Mouse (Mus musculus) G1E (cell line): ENCODE measurements around the gene Ttll6. TPM values are rescaled to one million over a fixed set of nuclear protein-coding genes. Genes with fewer than 3 reads are reported as not detected.

Source experiments
- ATAC-seq: 2 replicates; pipeline ENCODE4 v1.8.0; 2016; ENCODE audit warnings: mild to moderate bottlenecking; ENCODE audit not compliant: insufficient number of reproducible peaks, poor library complexity, low FRiP score, severe bottlenecking; ENCODE audit errors: extremely low read depth
- DNase-seq: peaks from one replicate; pipeline ENCODE4 v3.0.0; 2012; ENCODE audit warnings: low spot score
- H3K27me3 ChIP-seq: 2 replicates; pipeline ENCODE4 v1.6.1; 2012; ENCODE audit warnings: mild to moderate bottlenecking, low read length, inconsistent platforms; ENCODE audit not compliant: insufficient read depth
- H3K36me3 ChIP-seq: replicated peaks from 2 replicates; pipeline ENCODE3; 2012; ENCODE audit warnings: mild to moderate bottlenecking, inconsistent platforms
- H3K4me1 ChIP-seq: 2 replicates; pipeline ENCODE4 v1.6.1; 2012; ENCODE audit warnings: low read depth, low read length, inconsistent platforms, mixed read lengths; ENCODE audit not compliant: insufficient read depth
- H3K4me3 ChIP-seq: 2 replicates; pipeline ENCODE4 v1.5.1; 2012; ENCODE audit warnings: low read depth, mild to moderate bottlenecking, inconsistent platforms, low read length, moderate library complexity, mixed read lengths
- H3K9me3 ChIP-seq: replicated peaks from 2 replicates; pipeline ENCODE4 v1.6.1; 2012; ENCODE audit warnings: inconsistent platforms
- CTCF ChIP-seq: IDR thresholded peaks from 2 replicates; pipeline ENCODE4 v1.5.1; 2012; ENCODE audit warnings: low read depth, low read length, inconsistent platforms, mixed read lengths
- GATA1 ChIP-seq: IDR thresholded peaks from 2 replicates; pipeline ENCODE4 v1.6.1; 2012; ENCODE audit warnings: borderline replicate concordance, low read length, inconsistent platforms, mixed read lengths
- GATA2 ChIP-seq: IDR thresholded peaks from 2 replicates; pipeline ENCODE4 v1.6.1; 2012; ENCODE audit warnings: low read depth, low read length, inconsistent platforms, borderline replicate concordance
- POLR2AphosphoS5 ChIP-seq: IDR thresholded peaks from 2 replicates; pipeline ENCODE4 v1.6.1; 2012; ENCODE audit warnings: low read depth, low read length, inconsistent platforms; ENCODE audit not compliant: insufficient replicate concordance
- TAL1 ChIP-seq: conservative IDR thresholded peaks from 2 replicates; pipeline ENCODE4 v1.6.1; 2012; ENCODE audit warnings: low read depth, low read length, inconsistent platforms, mixed read lengths
- polyA plus RNA-seq: library from polyadenylated mRNA; stranded (reverse); fragments of >175 nt; gene quantifications from 2 replicates; pipeline ENCODE4 v1.2.3, GENCODE M21; 2012
- total RNA-seq, 2 experiments: library from RNA; stranded (forward) in 1 of 2; stranded (reverse) in 1 of 2; fragments of 200-1000 nt in 1 of 2; fragments of >200 nt in 1 of 2; fragmentation: Nextera tagmentation in 1 of 2; gene quantifications; 2 replicates each; pipeline ENCODE4 v1.2.3; 2014 to 2017

Gene Ttll6
- total and polyA plus RNA-seq, 3 experiments = not detected

GRCm38 (mm10) chr11:96164769-96165168 is 31.2 kb downstream of the Ttll6 start:
- no peaks in the 10 kb centered on the region; the same call in 1 of the 2 replicates for H3K4me1 ChIP-seq
- H3K4me3 ChIP-seq = no peak overlapping the region
- DNase-seq (no peak), ATAC-seq (no peak)
- peaks cover 3% of the 10 kb centered on the region; the same call in 1 of the 2 replicates for H3K9me3 ChIP-seq
- TF ChIP-seq GATA1 (no peak), POLR2AphosphoS5 (no peak), CTCF (no peak), GATA2 (no peak), TAL1 (no peak)
- H3K27me3 ChIP-seq = peaks cover 62% of the 10 kb centered on the region
- no peaks in the 10 kb centered on the region for H3K36me3 ChIP-seq

- peaks cover 5% of the 10 kb centered on the region; the same call in 1 of the 2 replicates for H3K4me1 ChIP-seq
- no peak overlapping the region for H3K4me3 ChIP-seq
- H3K27me3 ChIP-seq = peaks cover 85% of the 10 kb centered on the region
- TF ChIP-seq GATA1 = no peak
- TF ChIP-seq CTCF = no peak
- TF ChIP-seq TAL1 = no peak
- no peak for TF ChIP-seq GATA2
- TF ChIP-seq POLR2AphosphoS5 = no peak
- DNase-seq (no peak), ATAC-seq (no peak)
- no peaks in the 10 kb centered on the region for H3K9me3 ChIP-seq
- H3K36me3 ChIP-seq = no peaks in the 10 kb centered on the region
Measured at GRCm38 (mm10) chr11:96168125-96168524, 34.5 kb downstream of the Ttll6 start.

GRCm38 (mm10) chr11:96169016-96169415 is 35.4 kb downstream of the Ttll6 start:
- Histone ChIP-seq H3K4me1 (peaks cover 5% of the 10 kb centered on the region; the same call in 1 of the 2 replicates), H3K9me3 (no peaks in the 10 kb centered on the region), H3K36me3 (no peaks in the 10 kb centered on the region), H3K27me3 (peaks cover 89% of the 10 kb centered on the region), H3K4me3 (no peak overlapping the region)
- no peak for TF ChIP-seq CTCF
- no peak for TF ChIP-seq POLR2AphosphoS5
- no peak for TF ChIP-seq TAL1
- TF ChIP-seq GATA1 = no peak
- TF ChIP-seq GATA2 = no peak
- ATAC-seq (no peak), DNase-seq (no peak)

GRCm38 (mm10) chr11:96170711-96171379 is 37.3 kb downstream of the Ttll6 start:
- H3K9me3 ChIP-seq = no peaks in the 10 kb centered on the region
- H3K4me1 ChIP-seq = peaks cover 5% of the 10 kb centered on the region; the same call in 1 of the 2 replicates
- no peak for DNase-seq
- H3K36me3 ChIP-seq = no peaks in the 10 kb centered on the region
- no peak overlapping the region for H3K4me3 ChIP-seq
- TF ChIP-seq CTCF = no peak
- no peak for TF ChIP-seq POLR2AphosphoS5
- no peak for TF ChIP-seq TAL1
- TF ChIP-seq GATA1 = no peak
- no peak for TF ChIP-seq GATA2
- no peak for ATAC-seq
- peaks cover 86% of the 10 kb centered on the region for H3K27me3 ChIP-seq

GRCm38 (mm10) chr11:96171601-96172000 is 38.0 kb downstream of the Ttll6 start:
- DNase-seq (no peak), ATAC-seq (no peak)
- TF ChIP-seq POLR2AphosphoS5 = no peak
- no peak for TF ChIP-seq CTCF
- no peak for TF ChIP-seq TAL1
- TF ChIP-seq GATA2 = no peak
- no peak for TF ChIP-seq GATA1
- peaks cover 5% of the 10 kb centered on the region; the same call in 1 of the 2 replicates for H3K4me1 ChIP-seq
- peaks cover 87% of the 10 kb centered on the region for H3K27me3 ChIP-seq
- no peaks in the 10 kb centered on the region for H3K36me3 ChIP-seq
- H3K9me3 ChIP-seq = no peaks in the 10 kb centered on the region
- H3K4me3 ChIP-seq = no peak overlapping the region

- no peaks in the 10 kb centered on the region for H3K36me3 ChIP-seq
Measured at GRCm38 (mm10) chr11:96172511-96173287, 39.1 kb downstream of the Ttll6 start.

More at GRCm38 (mm10) chr11:96172511-96173287, 39.1 kb downstream of the Ttll6 start:
- Histone ChIP-seq H3K27me3 (peaks cover 86% of the 10 kb centered on the region), H3K9me3 (no peaks in the 10 kb centered on the region), H3K4me3 (no peak overlapping the region), H3K4me1 (peaks cover 5% of the 10 kb centered on the region; the same call in 1 of the 2 replicates)
- DNase-seq (no peak), ATAC-seq (no peak)
- TF ChIP-seq GATA1 (no peak), CTCF (no peak), POLR2AphosphoS5 (no peak), GATA2 (no peak), TAL1 (no peak)
